Comparison of ENCODE assay signal across 22 mouse cellular contexts in genomic region chr16:36156402-36156975, GRCm38 (mm10). TPM values are rescaled to one million over a fixed set of nuclear protein-coding genes. Genes with fewer than 3 reads are reported as not detected.
DNase-seq lines count a peak whose midpoint lies in the region; ATAC-seq and TF ChIP-seq lines count a peak whose summit lies in the region.
"Had no signal": no experiment of that assay in that cellular context is flagged by ENCODE, and none has a peak within 500 bp of the region (broad histone marks: within the 10 kb centered on the region; RNA-seq: fewer than 3 reads in every experiment).

TSS of gene Stfa2l1 (plus strand) at chr16:36156811.

- TF ChIP-seq POLR2A in cerebellum, adult 2 months (IDR thresholded peaks at IDR 0.05; ENCODE audit: borderline replicate concordance, insufficient read depth, low read length), result no peak

- no peak for ATAC-seq in liver, embryonic 13.5 days (ENCODE audit: low read depth)
- ATAC-seq in liver, embryonic 11.5 days (replicated peaks; ENCODE audit: low FRiP score), result no peak
- no peak for ATAC-seq in stomach, embryonic 15.5 days (ENCODE audit: insufficient read depth, low FRiP score, low read depth)
- no peak for ATAC-seq in stomach, postnatal 0 days (ENCODE audit: low FRiP score, low TSS enrichment)
- peak; percentile 25; the same call in 1 of the 2 replicates for ATAC-seq in liver, postnatal 0 days
- ATAC-seq in midbrain, embryonic 15.5 days (replicated peaks), result no peak
- ATAC-seq: forebrain, embryonic 14.5 days had no signal

- H3K9ac ChIP-seq in liver, embryonic 13.5 days, result no peak within 1 kb of the TSS
- H3K9ac ChIP-seq in liver, embryonic 11.5 days (ENCODE audit: low read depth, low read length), result no peak within 1 kb of the TSS
- H3K9ac ChIP-seq in stomach, embryonic 15.5 days, result no peak within 1 kb of the TSS
- H3K9ac ChIP-seq in stomach, postnatal 0 days (ENCODE audit: low read length), result no peak within 1 kb of the TSS
- peak within 1 kb of the TSS; percentile 21; the same call in 1 of the 2 replicates for H3K9ac ChIP-seq in liver, postnatal 0 days (replicated peaks)
- H3K9ac ChIP-seq in midbrain, embryonic 15.5 days, result no peak within 1 kb of the TSS
- H3K9ac ChIP-seq: heart, embryonic 13.5 days; hindbrain, embryonic 15.5 days had no signal

- H3K4me1 ChIP-seq in liver, embryonic 13.5 days (replicated peaks), result no peaks in the 10 kb centered on the region
- H3K4me1 ChIP-seq in liver, embryonic 11.5 days (replicated peaks; ENCODE audit: control insufficient read depth, insufficient read depth, low read length), result no peaks in the 10 kb centered on the region
- no peaks in the 10 kb centered on the region for H3K4me1 ChIP-seq in stomach, embryonic 15.5 days
- no peaks in the 10 kb centered on the region for H3K4me1 ChIP-seq in stomach, postnatal 0 days (replicated peaks; ENCODE audit: control insufficient read depth, insufficient read depth)
- no peaks in the 10 kb centered on the region for H3K4me1 ChIP-seq in liver, postnatal 0 days (ENCODE audit: insufficient read depth)
- no peaks in the 10 kb centered on the region for H3K4me1 ChIP-seq in cerebellum, adult 2 months (ENCODE audit: control insufficient read depth, insufficient read depth, low read length)
- no peaks in the 10 kb centered on the region for H3K4me1 ChIP-seq in midbrain, embryonic 15.5 days
- H3K4me1 ChIP-seq: embryonic facial prominence, embryonic 10.5 days; forebrain, embryonic 10.5 days; heart, embryonic 13.5 days; hindbrain, embryonic 15.5 days had no signal

- no peak for TF ChIP-seq EP300 in stomach, postnatal 0 days (optimal IDR thresholded peaks at IDR 0.05)
- TF ChIP-seq EP300 in liver, postnatal 0 days (IDR thresholded peaks at IDR 0.05; ENCODE audit: low read depth), result peak; percentile 45

- no peak within 1 kb of the TSS for H3K4me3 ChIP-seq in liver, embryonic 13.5 days (replicated peaks)
- no peak within 1 kb of the TSS for H3K4me3 ChIP-seq in liver, embryonic 11.5 days (ENCODE audit: low read depth, low read length)
- no peak within 1 kb of the TSS for H3K4me3 ChIP-seq in stomach, embryonic 15.5 days (replicated peaks)
- H3K4me3 ChIP-seq in stomach, postnatal 0 days (ENCODE audit: low read depth, low read length), result no peak within 1 kb of the TSS
- peak within 1 kb of the TSS; percentile 8; the same call in 1 of the 2 replicates for H3K4me3 ChIP-seq in liver, postnatal 0 days (ENCODE audit: low read depth, low read length)
- H3K4me3 ChIP-seq in cerebellum, adult 2 months (replicated peaks; ENCODE audit: insufficient read depth, low read depth, low read length), result no peak within 1 kb of the TSS
- no peak within 1 kb of the TSS for H3K4me3 ChIP-seq in midbrain, embryonic 15.5 days
- H3K4me3 ChIP-seq: embryonic facial prominence, embryonic 10.5 days; forebrain, embryonic 10.5 days; gastrocnemius, adult 2 months; heart, embryonic 13.5 days; hindbrain, embryonic 15.5 days had no signal

- H3K9me3 ChIP-seq in liver, embryonic 13.5 days (replicated peaks), result no peaks in the 10 kb centered on the region
- H3K9me3 ChIP-seq in liver, embryonic 11.5 days (ENCODE audit: control insufficient read depth, low read length), result no peaks in the 10 kb centered on the region
- no peaks in the 10 kb centered on the region for H3K9me3 ChIP-seq in stomach, embryonic 15.5 days
- no peaks in the 10 kb centered on the region for H3K9me3 ChIP-seq in stomach, postnatal 0 days (ENCODE audit: control insufficient read depth, low read length)
- no peaks in the 10 kb centered on the region for H3K9me3 ChIP-seq in liver, postnatal 0 days (ENCODE audit: low read length)
- H3K9me3 ChIP-seq in midbrain, embryonic 15.5 days, result no peaks in the 10 kb centered on the region
- H3K9me3 ChIP-seq: embryonic facial prominence, embryonic 10.5 days; forebrain, embryonic 10.5 days; heart, embryonic 13.5 days; hindbrain, embryonic 15.5 days had no signal

- no peak for DNase-seq in liver, embryonic 13.5 days
- no peak for DNase-seq in liver, embryonic 11.5 days (ENCODE audit: low spot score)
- no peak for DNase-seq in stomach, postnatal 0 days (ENCODE audit: low spot score)
- peak; percentile 17 for DNase-seq in liver, postnatal 0 days
- DNase-seq in cerebellum, adult 2 months, result no peak
- DNase-seq in thymus, postnatal 36 days, result no peak
- DNase-seq: adrenal gland, adult 2 months; adrenal gland, postnatal 25 days; cerebellum, adult 11-12 months; cerebellum, adult 9-11 months; cerebellum, postnatal 36 days; gastrocnemius, adult 2 months; gastrocnemius, postnatal 25 days; heart, postnatal 36 days had no signal

- H3K4me2 ChIP-seq in liver, embryonic 13.5 days, result no peak within 1 kb of the TSS
- H3K4me2 ChIP-seq in liver, embryonic 11.5 days, result no peak within 1 kb of the TSS
- H3K4me2 ChIP-seq in stomach, embryonic 15.5 days, result no peak within 1 kb of the TSS
- H3K4me2 ChIP-seq in stomach, postnatal 0 days (replicated peaks; ENCODE audit: low read depth), result no peak within 1 kb of the TSS
- H3K4me2 ChIP-seq in liver, postnatal 0 days (ENCODE audit: low read depth, low read length), result no peak within 1 kb of the TSS
- no peak within 1 kb of the TSS for H3K4me2 ChIP-seq in midbrain, embryonic 15.5 days
- H3K4me2 ChIP-seq: heart, embryonic 13.5 days; hindbrain, embryonic 15.5 days had no signal

- no peak within 1 kb of the TSS for H3K27ac ChIP-seq in liver, embryonic 13.5 days
- H3K27ac ChIP-seq in liver, embryonic 11.5 days (ENCODE audit: low read depth, low read length), result no peak within 1 kb of the TSS
- no peak within 1 kb of the TSS for H3K27ac ChIP-seq in stomach, embryonic 15.5 days
- no peak within 1 kb of the TSS for H3K27ac ChIP-seq in stomach, postnatal 0 days (replicated peaks)
- peak within 1 kb of the TSS; percentile 55; the same call in 1 of the 2 replicates for H3K27ac ChIP-seq in liver, postnatal 0 days (ENCODE audit: low read depth)
- no peak within 1 kb of the TSS for H3K27ac ChIP-seq in cerebellum, adult 2 months (ENCODE audit: insufficient read depth, low read length)
- H3K27ac ChIP-seq in midbrain, embryonic 15.5 days, result no peak within 1 kb of the TSS
- H3K27ac ChIP-seq: embryonic facial prominence, embryonic 10.5 days; forebrain, embryonic 10.5 days; gastrocnemius, adult 2 months; heart, embryonic 13.5 days; hindbrain, embryonic 15.5 days had no signal

- H3K27me3 ChIP-seq in liver, embryonic 13.5 days, result no peaks in the 10 kb centered on the region
- H3K27me3 ChIP-seq in liver, embryonic 11.5 days (replicated peaks; ENCODE audit: control insufficient read depth, insufficient read depth, low read length), result no peaks in the 10 kb centered on the region
- no peaks in the 10 kb centered on the region for H3K27me3 ChIP-seq in stomach, embryonic 15.5 days (replicated peaks)
- no peaks in the 10 kb centered on the region for H3K27me3 ChIP-seq in stomach, postnatal 0 days (ENCODE audit: control insufficient read depth, insufficient read depth, low read length)
- no peaks in the 10 kb centered on the region for H3K27me3 ChIP-seq in liver, postnatal 0 days (ENCODE audit: insufficient read depth, low read length)
- H3K27me3 ChIP-seq in cerebellum, adult 2 months (ENCODE audit: control insufficient read depth, insufficient read depth, low read length), result no peaks in the 10 kb centered on the region
- no peaks in the 10 kb centered on the region for H3K27me3 ChIP-seq in midbrain, embryonic 15.5 days (replicated peaks)
- H3K27me3 ChIP-seq: heart, embryonic 13.5 days; hindbrain, embryonic 15.5 days had no signal

- no peak for TF ChIP-seq CTCF in stomach, postnatal 0 days (IDR thresholded peaks at IDR 0.05; ENCODE audit: low read depth)
- no peak for TF ChIP-seq CTCF in liver, postnatal 0 days (IDR thresholded peaks at IDR 0.05; ENCODE audit: low read depth)
- TF ChIP-seq CTCF in cerebellum, adult 2 months (IDR thresholded peaks at IDR 0.05; ENCODE audit: borderline replicate concordance, insufficient read depth, low read depth, low read length), result no peak

- no peaks in the 10 kb centered on the region for H3K36me3 ChIP-seq in liver, embryonic 13.5 days
- no peaks in the 10 kb centered on the region for H3K36me3 ChIP-seq in liver, embryonic 11.5 days (ENCODE audit: control insufficient read depth, insufficient read depth, low read length)
- H3K36me3 ChIP-seq in stomach, embryonic 15.5 days, result no peaks in the 10 kb centered on the region
- no peaks in the 10 kb centered on the region for H3K36me3 ChIP-seq in stomach, postnatal 0 days (ENCODE audit: control insufficient read depth, insufficient read depth, low read length)
- no peaks in the 10 kb centered on the region for H3K36me3 ChIP-seq in liver, postnatal 0 days (replicated peaks; ENCODE audit: insufficient read depth, low read length)
- H3K36me3 ChIP-seq in midbrain, embryonic 15.5 days (replicated peaks), result no peaks in the 10 kb centered on the region
- H3K36me3 ChIP-seq: embryonic facial prominence, embryonic 10.5 days; forebrain, embryonic 10.5 days; heart, embryonic 13.5 days; hindbrain, embryonic 15.5 days had no signal

RNA-seq across cellular contexts. Expression of gene Stfa2l1, which starts in this region (rescaled TPM):
- polyA plus RNA-seq in liver, embryonic 13.5 days (2015; fragmentation: Nextera tagmentation; extraction: Ambion mirVana), result 10.5 and 11.3 TPM in 2 replicates
- 4.1 and 5.4 TPM in 2 replicates for polyA plus RNA-seq in liver, embryonic 11.5 days (2014; fragmentation: Nextera tagmentation; extraction: Ambion mirVana)
- polyA plus RNA-seq in stomach, embryonic 15.5 days (2015; fragmentation: Nextera tagmentation; extraction: Ambion mirVana), result 13.8 and 17.6 TPM in 2 replicates
- 0.82 and 1.8 TPM in 2 replicates for polyA plus RNA-seq in stomach, postnatal 0 days (2015; fragmentation: Nextera tagmentation; extraction: Ambion mirVana)
- polyA plus RNA-seq in liver, postnatal 0 days (2015; fragmentation: Nextera tagmentation; extraction: Ambion mirVana), result 245 and 249 TPM in 2 replicates
- polyA plus RNA-seq in cerebellum, adult 2 months (2012; rRNA removed), result not detected in 2 replicates
- polyA plus RNA-seq in midbrain, embryonic 15.5 days (2015; fragmentation: Nextera tagmentation; extraction: Ambion mirVana), result not detected in 2 replicates
- polyA plus RNA-seq: adrenal gland, adult 2 months; embryonic facial prominence, embryonic 10.5 days; forebrain, embryonic 10.5 days; forebrain, embryonic 14.5 days; heart, embryonic 13.5 days; hindbrain, embryonic 11.5 days; hindbrain, embryonic 15.5 days had no signal

Comparison
In these comparisons a context has a peak if more than half of its experiments do, and no peak if none do; other contexts are left out.
1. RNA of gene Stfa2l1 (polyA plus RNA-seq): 245 to 249 TPM in liver, postnatal 0 days; 13.8 to 17.6 TPM in stomach, embryonic 15.5 days, 10.5 to 11.3 TPM in liver, embryonic 13.5 days, 4.1 to 5.4 TPM in liver, embryonic 11.5 days, 0.82 to 1.8 TPM in stomach, postnatal 0 days, not detected in cerebellum, adult 2 months and not detected in midbrain, embryonic 15.5 days; every median in the first group is over 10 times any median in the second.